Mouse (Mus musculus) ovary, adult 18-20 months (tissue): ENCODE data around the gene Slc47a1.

Experiments used
- DNase-seq: peaks from one replicate; pipeline ENCODE4 v3.0.0; 2022; ENCODE audit warnings: low spot score, mixed read lengths

Gene Slc47a1

GRCm38 (mm10) chr11:61368668-61369067 lies 9.5 kb downstream of the Slc47a1 start:
- DNase-seq, result no peak

GRCm38 (mm10) chr11:61366517-61367273 lies 11.4 kb downstream of the Slc47a1 start:
- no peak for DNase-seq

DNA sequence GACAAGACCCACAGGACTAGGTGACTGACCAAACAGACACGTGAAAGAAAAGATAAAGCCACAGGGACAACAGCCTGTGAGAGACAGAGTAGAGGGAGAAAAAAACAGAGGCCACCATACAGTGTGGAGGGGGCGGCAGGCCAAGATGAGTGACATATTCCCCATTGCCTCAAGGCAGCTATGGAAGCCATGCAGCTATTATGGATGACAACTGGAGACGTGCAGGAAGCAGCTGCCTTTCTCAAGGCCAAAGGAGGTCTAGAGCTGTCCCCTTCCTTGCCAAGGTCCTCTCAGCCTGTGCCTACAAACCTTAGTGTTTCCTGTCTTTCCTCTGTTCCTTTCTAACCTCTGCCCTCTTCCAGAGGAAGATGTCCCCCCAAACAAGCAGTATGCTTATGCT lies 12.2 kb downstream of the Slc47a1 start:
- no peak for DNase-seq

DNA sequence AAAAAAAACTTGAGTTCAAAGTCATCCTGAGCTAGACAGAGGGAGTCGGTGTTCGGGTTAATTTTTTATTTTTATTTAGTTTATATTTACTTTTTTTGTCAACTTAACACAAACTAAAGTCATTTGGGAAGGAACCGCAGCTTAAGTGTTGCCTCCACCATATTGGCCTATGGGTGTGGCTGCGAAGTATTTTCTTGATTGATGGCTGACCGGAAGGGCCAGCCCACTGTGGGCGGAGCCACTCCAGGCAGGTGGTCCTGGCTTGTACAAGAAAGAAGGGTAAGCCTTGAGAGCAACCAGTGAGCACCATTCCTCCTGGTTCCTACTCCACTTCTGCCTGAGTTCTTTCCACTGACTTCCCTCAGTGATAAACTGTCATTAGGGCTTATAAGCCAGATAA lies 14.0 kb downstream of the Slc47a1 start:
- no peak for DNase-seq

DNA sequence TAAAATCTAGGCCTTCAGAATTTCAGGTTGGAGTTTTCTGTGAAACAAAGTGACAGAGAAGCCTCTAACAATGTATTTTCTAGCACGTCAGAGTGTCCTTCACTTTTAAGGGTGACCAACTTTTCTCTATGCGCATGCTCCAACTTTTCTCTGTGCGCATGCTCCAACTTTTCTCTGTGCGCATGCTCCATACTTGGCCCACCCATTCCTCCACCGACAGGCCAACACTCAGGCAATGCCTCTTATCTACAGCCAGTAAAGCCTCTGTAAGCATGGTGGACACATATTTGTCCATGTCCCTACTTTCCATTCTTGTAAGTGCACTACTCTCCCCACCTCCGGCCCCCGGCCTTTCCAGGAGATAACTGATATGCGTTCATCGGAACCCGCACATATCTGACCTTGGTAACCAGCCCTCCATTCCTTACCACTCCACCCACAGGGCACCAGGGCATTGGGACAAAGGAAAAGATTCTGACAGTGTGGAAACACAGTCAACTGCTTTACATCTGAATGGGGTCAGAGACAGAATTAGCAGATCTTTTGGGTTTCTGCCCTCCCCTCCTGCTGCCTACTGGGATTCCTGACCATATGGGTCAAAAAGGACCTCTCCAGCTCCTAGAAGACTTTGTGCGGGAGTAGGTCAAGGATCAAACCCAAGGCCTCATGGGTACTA lies 16.5 kb downstream of the Slc47a1 start:
- no peak for DNase-seq

DNA sequence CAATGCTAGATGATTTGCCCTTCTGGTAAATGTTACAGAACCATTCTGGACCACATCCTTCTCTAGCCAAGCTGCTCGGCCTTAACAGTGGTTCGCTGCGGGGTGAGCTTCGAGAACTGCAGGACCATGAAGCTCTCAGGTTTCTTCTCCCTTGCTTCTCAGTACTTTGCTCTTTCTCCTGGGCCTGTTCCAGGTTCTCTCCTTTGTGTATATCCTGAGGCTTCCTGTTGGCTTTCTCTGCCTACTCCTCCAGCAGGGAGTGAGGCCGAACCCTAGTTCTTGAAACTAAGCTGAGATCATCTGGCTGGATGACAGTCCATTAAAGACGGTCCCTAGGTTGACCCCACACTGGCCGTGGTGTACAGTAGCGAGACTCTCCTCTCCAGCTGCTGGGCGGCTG lies 21.5 kb downstream of the Slc47a1 start:
- no peak for DNase-seq

DNA sequence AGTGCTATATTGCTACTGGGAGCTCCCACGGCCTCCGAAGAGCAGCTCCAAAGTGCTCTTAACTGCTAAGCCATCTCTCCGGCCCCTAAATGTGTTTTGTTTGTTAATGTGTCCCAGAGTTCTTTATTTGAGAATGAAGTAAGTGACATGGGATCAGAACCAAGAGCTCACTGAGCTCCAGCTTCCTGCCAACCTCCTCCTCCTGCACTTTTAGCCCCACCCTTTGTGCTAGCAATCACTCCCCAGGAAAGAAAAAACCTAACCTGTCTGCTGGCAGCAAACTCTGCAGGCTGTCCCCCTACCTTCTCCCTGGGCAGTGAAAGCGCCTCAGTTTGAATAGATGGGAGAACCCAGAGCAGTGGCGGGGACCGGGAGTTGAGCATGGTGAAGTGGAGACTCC lies 22.0 kb downstream of the Slc47a1 start:
- DNase-seq, result no peak

DNA sequence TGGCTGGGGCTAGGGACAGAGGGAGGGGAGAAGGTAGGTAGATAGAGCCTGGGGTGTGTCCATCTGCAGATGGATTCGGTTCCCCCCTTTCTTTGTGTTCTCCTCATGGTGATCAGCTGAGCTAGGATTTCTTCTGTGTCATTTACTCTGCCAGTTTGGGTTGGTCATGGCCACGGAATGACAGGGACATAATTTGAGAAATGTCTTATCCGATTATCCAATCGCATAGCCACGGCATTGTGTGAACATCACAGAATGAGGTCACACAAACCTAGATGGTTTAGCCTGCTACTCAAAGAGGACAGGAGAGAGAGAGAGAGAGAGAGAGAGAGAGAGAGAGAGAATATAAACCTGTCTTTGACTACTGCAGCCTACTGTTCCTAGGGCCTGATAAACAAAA lies 22.8 kb downstream of the Slc47a1 start:
- no peak for DNase-seq

DNA sequence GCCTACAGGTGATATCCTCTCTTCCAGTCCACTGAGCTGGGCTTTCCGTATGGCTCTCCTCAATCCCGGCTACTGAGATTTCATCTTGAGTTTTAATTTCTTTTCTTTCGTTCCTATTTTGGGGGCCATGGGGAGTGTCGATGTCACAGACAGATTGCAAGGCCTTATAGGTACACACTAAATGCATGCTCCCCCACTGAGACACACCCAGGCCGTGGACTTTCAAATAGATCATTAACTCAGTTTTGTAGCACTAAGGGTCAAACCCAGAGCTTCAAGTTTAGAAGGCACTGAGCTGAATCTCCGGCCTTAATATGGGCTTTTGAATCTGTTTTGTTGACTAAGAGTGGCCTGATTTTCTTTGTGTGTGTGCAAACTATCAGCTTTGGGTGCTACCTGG lies 23.8 kb downstream of the Slc47a1 start:
- no peak for DNase-seq

GRCm38 (mm10) chr11:61353038-61353437 lies 25.1 kb downstream of the Slc47a1 start:
- DNase-seq, result no peak

- no peak for DNase-seq
Measured at GRCm38 (mm10) chr11:61352138-61352651, 25.9 kb downstream of the Slc47a1 start.

- DNase-seq, result peak; percentile 43
Measured at GRCm38 (mm10) chr11:61349337-61349736, 28.8 kb downstream of the Slc47a1 start.

GRCm38 (mm10) chr11:61346133-61346532 lies 32.0 kb downstream of the Slc47a1 start:
- DNase-seq, result no peak

DNA sequence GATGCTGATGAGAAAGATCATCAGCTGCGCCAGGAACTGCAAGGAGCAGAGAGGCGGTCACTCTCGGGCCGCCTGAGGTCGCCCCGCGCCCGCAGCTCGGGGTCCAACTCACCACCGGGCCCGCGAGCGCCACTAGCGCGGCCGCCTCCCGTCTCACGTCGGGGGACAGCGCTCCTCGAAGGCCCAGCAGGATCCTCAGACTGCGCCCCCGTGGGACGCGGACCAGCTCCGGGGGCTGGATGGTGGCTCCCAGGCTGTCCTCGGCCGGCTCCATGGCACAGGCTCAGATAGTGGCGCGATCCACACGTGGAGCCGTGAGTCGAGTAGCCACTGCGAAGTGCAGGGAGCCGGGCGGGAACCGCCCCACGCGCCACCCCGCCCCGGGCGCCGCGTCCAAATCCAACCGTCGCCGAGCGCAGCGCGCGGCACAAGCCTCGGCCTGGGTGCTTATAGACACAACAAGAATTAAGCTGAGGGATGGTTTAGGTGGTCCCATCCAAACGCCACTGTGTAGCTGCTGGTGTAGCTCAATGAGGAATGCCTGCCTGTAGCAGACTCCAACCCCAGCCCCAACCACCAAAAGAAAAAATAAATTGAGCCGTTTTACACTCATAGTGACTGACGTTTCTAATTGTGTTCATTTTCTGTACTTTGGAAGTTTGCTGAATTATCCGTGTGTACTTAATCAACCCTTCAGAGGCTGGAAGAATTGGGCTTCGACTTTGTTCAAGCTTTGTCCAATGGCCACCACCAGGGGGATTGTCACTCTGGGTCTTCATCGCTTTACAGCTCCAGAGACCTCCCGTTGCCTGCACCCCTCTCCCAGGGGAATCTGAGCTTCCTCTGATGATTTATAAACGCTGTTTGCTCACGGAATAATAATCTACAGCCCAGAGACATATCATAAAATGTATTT lies 35.4 kb downstream of the Slc47a1 start, which contains the start of gene Slc47a2:
Gene Slc47a2, minus strand, starts transcription at position 356 of the 916 bp plus-strand sequence.
- no peak for DNase-seq

GRCm38 (mm10) chr11:61341971-61342370 lies 36.2 kb downstream of the Slc47a1 start:
- no peak for DNase-seq

DNA sequence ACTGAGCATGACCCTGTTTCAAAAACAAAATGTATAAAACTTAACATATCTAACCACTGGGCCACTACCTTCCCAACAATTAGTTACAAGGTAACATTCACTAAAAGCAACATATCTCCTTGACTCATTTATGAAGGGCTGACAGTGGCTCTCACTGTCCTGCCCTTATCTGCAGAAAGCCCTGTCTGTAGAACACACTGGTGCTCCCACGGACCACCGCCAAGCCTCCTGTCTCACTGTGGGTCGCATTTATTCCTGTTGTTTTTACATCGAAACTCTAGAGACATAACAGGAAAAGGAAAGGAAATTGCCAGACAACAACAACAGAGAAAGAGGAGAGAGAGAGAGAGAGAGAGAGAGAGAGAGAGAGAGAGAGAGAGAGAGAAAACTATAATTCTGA lies 36.9 kb downstream of the Slc47a1 start:
- no peak for DNase-seq

- no peak for DNase-seq
Measured at GRCm38 (mm10) chr11:61340374-61340773, 37.8 kb downstream of the Slc47a1 start.

DNA sequence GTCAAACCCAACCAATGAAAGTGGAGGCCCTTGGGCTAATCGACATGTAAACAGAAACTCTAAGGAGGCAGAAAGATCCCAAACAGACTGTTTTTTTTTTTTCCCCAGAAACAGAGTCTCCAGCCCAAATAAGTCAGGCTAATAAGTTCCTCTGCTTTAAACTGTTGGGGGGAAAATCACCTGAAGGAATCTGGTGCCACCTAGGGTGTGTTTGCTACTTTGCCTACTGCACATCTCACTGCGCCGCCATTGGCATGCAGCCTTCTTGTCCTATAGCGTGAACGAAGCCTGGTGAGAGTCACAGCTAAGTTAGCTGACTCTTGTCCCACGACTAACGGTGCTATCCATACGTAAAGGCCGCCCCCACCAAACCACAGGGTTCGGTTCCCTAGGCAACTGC lies 40.6 kb downstream of the Slc47a1 start:
- no peak for DNase-seq

DNA sequence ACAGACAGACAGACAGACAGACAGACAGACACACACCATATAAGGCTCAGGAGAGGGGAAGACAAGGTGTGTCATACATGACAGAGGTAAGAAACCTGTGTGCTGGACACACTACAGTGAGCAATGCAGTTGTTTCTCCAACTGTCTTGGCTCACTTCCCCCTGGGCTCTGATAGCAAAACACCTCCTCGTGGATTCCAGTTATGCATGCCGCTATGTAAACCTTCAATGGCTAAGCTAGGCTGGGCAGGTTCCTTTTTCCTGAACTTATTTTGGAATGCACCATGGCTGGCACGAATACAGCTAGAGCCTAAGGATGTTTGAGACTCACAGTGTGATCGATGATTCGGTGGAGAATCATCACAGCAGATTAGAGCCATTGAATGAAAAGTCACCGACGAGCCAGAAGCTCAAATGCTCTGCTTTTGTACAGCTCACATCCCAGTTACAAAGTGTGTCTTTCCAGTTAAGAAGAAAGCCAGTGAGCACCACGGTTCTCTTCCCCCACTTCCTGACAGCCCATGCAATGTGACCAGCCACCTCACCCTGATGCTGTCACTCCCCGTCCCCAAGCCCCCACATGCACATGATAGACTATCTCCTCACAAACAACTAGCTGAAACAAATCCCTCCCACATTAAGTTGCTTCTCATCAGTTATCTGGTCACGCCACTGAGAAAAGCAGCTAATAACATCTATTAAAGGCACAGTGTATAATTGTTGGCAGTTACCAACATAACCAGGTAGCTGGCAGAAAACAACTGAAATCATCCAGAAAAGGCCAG lies 57.0 kb downstream of the Slc47a1 start:
- no peak for DNase-seq

GRCm38 (mm10) chr11:61319923-61320567 lies 58.1 kb downstream of the Slc47a1 start:
- no peak for DNase-seq
